Mouse (Mus musculus) intestine, embryonic 15.5 days (tissue): ENCODE results near the gene Ralbp1. TPM values are rescaled to one million over a fixed set of nuclear protein-coding genes. Genes with fewer than 3 reads are reported as not detected.
A peak's percentile ranks its signal among the peaks of the same experiment; 100 is the strongest.

ENCODE experiments used
- ATAC-seq: fragments of 200-750 bp; cut with Nextera tagmentation; 2 replicates; pipeline ENCODE4 v1.8.0; 2017; ENCODE audit warnings: moderate TSS enrichment, moderate library complexity
- H3K27ac ChIP-seq: fragments of 300-500 bp; sonication (generic); 2 replicates; pipeline ENCODE4 v1.5.1; 2015; ENCODE audit warnings: mild to moderate bottlenecking, inconsistent platforms
- H3K27me3 ChIP-seq: fragments of 300-500 bp; sonication (generic); replicated peaks from 2 replicates; pipeline ENCODE4 v1.6.1; 2015; ENCODE audit warnings: inconsistent platforms
- H3K36me3 ChIP-seq: fragments of 300-500 bp; sonication (generic); 2 replicates; pipeline ENCODE4 v1.6.1; 2015; ENCODE audit warnings: inconsistent platforms
- H3K4me1 ChIP-seq: fragments of 300-500 bp; sonication (generic); replicated peaks from 2 replicates; pipeline ENCODE4 v1.6.1; 2015; ENCODE audit warnings: inconsistent platforms
- H3K4me2 ChIP-seq: fragments of 300-500 bp; sonication (generic); replicated peaks from 2 replicates; pipeline ENCODE4 v1.6.1; 2015; ENCODE audit warnings: mild to moderate bottlenecking, inconsistent platforms
- H3K4me3 ChIP-seq: fragments of 300-500 bp; sonication (generic); replicated peaks from 2 replicates; pipeline ENCODE4 v1.5.1; 2015; ENCODE audit warnings: inconsistent platforms
- H3K9ac ChIP-seq: fragments of 300-500 bp; sonication (generic); 2 replicates; pipeline ENCODE4 v1.6.1; 2015; ENCODE audit warnings: inconsistent platforms
- H3K9me3 ChIP-seq: fragments of 300-500 bp; sonication (generic); 2 replicates; pipeline ENCODE4 v1.6.1; 2016; ENCODE audit warnings: inconsistent platforms
- WGBS: fragments of 180-500 bp; shearing (Covaris S2); methylation state at CpG from one replicate; pipeline ENCODE4 v1.1.7; 2015; 5-methylcytosine and 5-hydroxymethylcytosine counted together
- polyA plus RNA-seq: library from polyadenylated mRNA; unstranded; fragments of >200 nt; fragmentation: Nextera tagmentation; extraction: Ambion mirVana; gene quantifications from 2 replicates; pipeline ENCODE4 v1.2.1, GENCODE M21; 2015

The Ralbp1 gene
- 64.3 and 74.9 TPM in 2 replicates for polyA plus RNA-seq

DNA sequence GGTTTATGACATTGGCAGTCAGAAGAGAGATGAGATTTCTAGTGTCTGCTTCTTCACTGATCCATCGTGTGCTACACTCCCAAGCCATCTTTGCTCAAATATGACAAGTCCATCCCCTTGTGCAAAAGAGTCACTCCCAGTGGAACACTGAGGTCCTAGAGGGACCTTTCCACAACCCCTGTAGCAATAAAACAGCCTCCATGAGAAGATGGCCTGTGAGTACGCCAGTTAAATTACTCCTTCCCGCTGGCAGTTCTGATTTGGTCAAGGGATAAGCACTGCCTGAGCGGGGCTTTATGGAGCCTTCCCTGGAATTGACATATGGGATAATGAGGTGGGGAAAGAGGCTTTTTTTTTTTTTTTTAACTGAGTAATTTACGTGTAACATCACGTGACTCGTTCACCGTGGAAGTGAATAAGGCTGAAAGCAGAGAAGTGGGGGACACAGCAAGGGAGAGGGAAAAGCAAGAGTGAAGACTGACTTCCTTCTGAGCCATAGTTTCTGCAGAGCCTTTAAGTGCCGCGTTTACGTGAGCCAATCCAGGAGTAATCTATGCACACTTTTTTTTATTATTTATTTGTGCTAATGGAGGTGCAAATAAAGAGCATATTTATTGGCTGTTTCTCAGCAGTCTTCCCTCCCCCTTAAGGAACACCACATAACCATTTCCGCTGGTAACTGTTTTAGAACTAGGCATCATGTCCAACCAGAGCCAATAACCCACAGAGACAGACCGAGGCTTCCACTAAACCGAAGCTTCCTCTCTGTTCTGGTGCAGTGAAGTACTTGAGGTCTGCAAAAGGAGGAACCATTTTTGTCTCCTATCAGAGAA is at the start of gene Ralbp1:
TSS of gene Ralbp1 (minus strand) at position 102 of the 833 bp plus-strand sequence.
- Histone ChIP-seq H3K36me3 (no peaks in the 10 kb centered on the region), H3K4me2 (peak within 1 kb of the TSS; percentile 91), H3K4me1 (peaks cover 8% of the 10 kb centered on the region), H3K9me3 (no peaks in the 10 kb centered on the region), H3K27me3 (no peaks in the 10 kb centered on the region), H3K9ac (peak within 1 kb of the TSS; percentile 83), H3K4me3 (peak within 1 kb of the TSS; percentile 86), H3K27ac (peak within 1 kb of the TSS; percentile 96)
- WGBS, result 5% methylated on average over 14 of the region's 14 CpGs
- no peak for ATAC-seq

DNA sequence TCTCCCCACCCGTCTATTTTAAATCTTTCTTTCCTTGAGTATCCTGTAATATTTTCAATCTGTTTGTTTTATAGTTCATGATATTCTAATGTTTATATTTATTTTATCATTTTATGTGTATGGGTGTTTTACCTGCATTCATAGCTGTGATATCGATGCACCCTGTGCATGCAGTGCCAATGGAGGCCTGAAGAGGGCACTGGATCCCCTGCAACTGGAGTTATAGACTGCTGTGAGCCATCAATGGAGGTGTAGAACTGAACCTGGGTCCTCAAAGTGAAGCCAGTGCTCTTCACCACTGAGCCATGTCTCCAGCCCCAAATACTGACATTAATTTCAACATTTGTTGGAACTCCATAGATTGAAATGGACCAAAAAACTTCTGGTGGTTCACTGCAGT is 48.1 kb upstream of the Ralbp1 start:
- Histone ChIP-seq H3K27me3 (no peaks in the 10 kb centered on the region), H3K9me3 (no peaks in the 10 kb centered on the region), H3K4me3 (no peak overlapping the region), H3K27ac (no peak overlapping the region), H3K4me1 (peaks cover 10% of the 10 kb centered on the region), H3K36me3 (peaks cover 11% of the 10 kb centered on the region; the same call in 1 of the 2 replicates), H3K4me2 (no peak overlapping the region), H3K9ac (no peak overlapping the region)
- WGBS, result 92% methylated on average over 2 of the region's 2 CpGs
- ATAC-seq, result no peak

DNA sequence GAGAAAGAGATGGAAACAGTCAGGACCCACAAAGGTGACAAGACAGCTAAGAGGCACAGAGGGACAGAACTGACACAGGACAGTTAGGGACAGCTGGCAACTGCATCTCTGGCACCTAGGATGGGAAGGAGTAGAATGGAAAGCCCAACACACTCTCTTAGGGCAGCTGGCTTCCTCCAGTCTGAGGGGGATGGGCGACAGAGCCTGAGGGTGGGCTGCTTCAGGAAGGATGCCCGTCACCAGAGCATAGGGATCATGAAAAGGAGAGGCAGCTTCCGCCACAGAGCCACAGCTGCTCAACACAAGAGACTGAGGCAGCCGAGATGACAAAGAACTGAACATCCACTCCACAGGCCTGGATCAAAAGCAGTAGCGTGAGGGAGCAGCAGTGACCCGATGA is 45.9 kb upstream of the Ralbp1 start:
- H3K27me3 ChIP-seq, result no peaks in the 10 kb centered on the region
- 70% methylated on average over 6 of the region's 6 CpGs for WGBS
- H3K27ac ChIP-seq, result 0 out of 2 replicates have a peak overlapping the region, but pooled peaks have one; percentile 14
- no peak overlapping the region for H3K4me2 ChIP-seq
- H3K4me1 ChIP-seq, result peaks cover 10% of the 10 kb centered on the region
- ATAC-seq, result peak; percentile 17; the same call in 1 of the 2 replicates
- H3K36me3 ChIP-seq, result peaks cover 7% of the 10 kb centered on the region; the same call in 1 of the 2 replicates
- H3K9ac ChIP-seq, result no peak overlapping the region
- H3K9me3 ChIP-seq, result no peaks in the 10 kb centered on the region
- H3K4me3 ChIP-seq, result no peak overlapping the region

DNA sequence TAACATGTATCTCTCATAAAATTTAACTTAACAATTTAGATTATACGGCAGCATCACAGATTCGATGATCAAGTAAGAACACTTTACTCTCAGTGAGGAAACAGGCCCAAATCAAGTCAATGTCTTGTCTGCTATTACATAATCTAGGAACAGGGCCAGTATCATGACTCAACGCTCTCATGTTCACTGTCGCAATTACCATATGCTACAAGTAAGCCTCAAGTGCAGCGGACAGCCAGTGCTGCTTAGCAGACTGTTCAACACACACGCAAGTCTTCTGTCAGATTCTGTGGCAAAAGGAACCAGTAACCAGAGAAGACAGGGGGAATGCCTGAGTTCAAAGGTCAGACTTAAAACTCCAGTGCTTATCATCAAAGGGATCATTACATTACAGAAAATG is 45.4 kb upstream of the Ralbp1 start:
- peak; percentile 60; the same call in 1 of the 2 replicates for ATAC-seq
- Histone ChIP-seq H3K4me3 (no peak overlapping the region), H3K4me1 (peaks cover 10% of the 10 kb centered on the region), H3K36me3 (peaks cover 7% of the 10 kb centered on the region; the same call in 1 of the 2 replicates), H3K9me3 (no peaks in the 10 kb centered on the region), H3K4me2 (no peak overlapping the region), H3K9ac (no peak overlapping the region), H3K27me3 (no peaks in the 10 kb centered on the region), H3K27ac (0 out of 2 replicates have a peak overlapping the region, but pooled peaks have one; percentile 14)
- 59% methylated on average over 6 of the region's 6 CpGs for WGBS

DNA sequence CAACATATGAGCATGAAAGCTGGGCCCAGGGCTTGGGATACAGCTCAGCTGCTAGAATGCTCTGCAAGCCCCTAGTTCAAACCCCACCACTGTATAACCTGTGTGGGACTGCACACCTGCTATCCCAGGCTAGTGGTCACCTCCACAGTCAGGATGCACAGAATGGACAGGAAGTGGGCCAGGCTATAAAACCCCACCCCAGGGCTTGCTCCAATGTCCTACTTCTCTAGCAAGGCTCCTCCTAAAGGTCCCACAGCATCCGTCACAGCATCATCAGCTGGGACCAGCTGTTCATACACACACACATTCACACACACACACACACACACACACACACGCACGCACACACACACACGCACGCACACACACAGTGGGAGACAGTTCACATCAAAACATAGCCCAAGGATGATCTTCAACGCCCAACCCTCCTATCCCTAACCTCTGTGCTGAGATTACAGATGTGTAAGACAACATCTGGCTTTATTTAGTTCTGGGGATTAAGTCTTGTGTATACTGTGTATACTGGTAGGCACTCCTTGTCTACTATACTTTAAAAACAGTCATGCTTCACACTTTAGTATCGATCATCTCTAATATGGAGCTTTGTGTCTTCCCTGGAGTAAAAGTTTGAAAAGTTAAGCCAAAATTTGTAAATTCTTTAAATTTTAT is 44.7 kb upstream of the Ralbp1 start:
- H3K36me3 ChIP-seq, result peaks cover 7% of the 10 kb centered on the region; the same call in 1 of the 2 replicates
- no peak overlapping the region for H3K4me2 ChIP-seq
- H3K27me3 ChIP-seq, result no peaks in the 10 kb centered on the region
- H3K4me1 ChIP-seq, result peaks cover 10% of the 10 kb centered on the region
- no peak overlapping the region for H3K9ac ChIP-seq
- 87% methylated on average over 7 of the region's 7 CpGs for WGBS
- no peaks in the 10 kb centered on the region for H3K9me3 ChIP-seq
- no peak for ATAC-seq
- no peak overlapping the region for H3K4me3 ChIP-seq
- H3K27ac ChIP-seq, result no peak overlapping the region

DNA sequence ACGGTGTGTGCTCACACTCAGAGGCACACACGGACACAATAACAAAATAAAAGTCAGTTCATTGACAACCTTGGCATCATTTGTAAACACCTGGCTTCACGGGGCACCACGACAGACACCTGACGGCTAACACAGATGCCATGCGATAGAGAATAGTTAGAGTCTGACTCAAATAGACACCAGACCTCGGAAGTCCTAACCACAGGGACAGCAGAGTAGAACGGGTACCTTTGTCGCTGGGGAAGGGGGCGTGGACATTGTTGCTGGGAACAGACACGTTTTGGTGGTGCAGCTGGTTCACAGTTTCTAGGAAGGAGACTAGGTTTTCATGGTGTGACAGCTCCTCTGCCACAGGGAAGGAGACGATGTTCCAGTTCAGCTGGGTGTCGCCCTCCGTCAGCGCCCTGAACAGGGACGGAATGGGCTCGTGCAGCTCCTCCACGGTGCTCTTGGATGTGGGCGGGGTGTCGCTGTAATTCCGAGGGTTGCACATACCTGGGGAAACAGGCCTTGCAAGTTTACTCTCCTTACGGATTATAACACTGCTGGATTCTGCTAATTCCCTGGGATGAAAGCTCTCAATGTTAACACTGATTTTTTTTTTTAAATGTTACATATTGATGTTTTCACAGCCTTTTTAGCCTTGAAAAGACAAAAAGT is 43.9 kb upstream of the Ralbp1 start:
- Histone ChIP-seq H3K27me3 (no peaks in the 10 kb centered on the region), H3K4me1 (peaks cover 10% of the 10 kb centered on the region), H3K4me2 (no peak overlapping the region), H3K36me3 (peaks cover 7% of the 10 kb centered on the region; the same call in 1 of the 2 replicates), H3K4me3 (no peak overlapping the region), H3K9ac (no peak overlapping the region), H3K9me3 (no peaks in the 10 kb centered on the region), H3K27ac (no peak overlapping the region)
- ATAC-seq, result peak; percentile 77
- WGBS, result 79% methylated on average over 22 of the region's 22 CpGs

DNA sequence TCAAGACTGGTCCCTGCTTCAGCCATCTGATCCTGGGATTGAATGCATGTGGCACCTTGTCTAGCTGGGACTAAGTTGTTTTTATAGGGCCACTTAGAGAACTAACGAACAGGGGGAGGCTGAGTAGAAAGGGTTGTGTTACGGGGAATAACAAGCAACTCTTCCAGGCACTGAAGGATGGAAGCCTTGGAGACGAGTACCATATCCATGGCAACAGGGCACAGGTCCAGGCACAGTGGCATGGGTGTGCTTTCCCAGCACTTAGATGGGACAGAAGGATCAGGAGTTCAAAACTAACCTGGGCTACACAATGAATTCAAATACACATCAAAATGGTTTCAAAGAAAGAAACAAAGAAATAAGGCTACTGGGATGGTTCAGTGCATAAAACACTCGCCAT is 41.5 kb upstream of the Ralbp1 start:
- WGBS, result 87% methylated on average over 4 of the region's 4 CpGs
- ATAC-seq, result no peak
- H3K4me2 ChIP-seq, result no peak overlapping the region
- H3K27me3 ChIP-seq, result no peaks in the 10 kb centered on the region
- no peaks in the 10 kb centered on the region for H3K9me3 ChIP-seq
- H3K27ac ChIP-seq, result no peak overlapping the region
- H3K36me3 ChIP-seq, result 0 out of 2 replicates have a peak, but pooled peaks cover 4% of the 10 kb centered on the region
- H3K9ac ChIP-seq, result no peak overlapping the region
- H3K4me3 ChIP-seq, result no peak overlapping the region
- peaks cover 10% of the 10 kb centered on the region for H3K4me1 ChIP-seq

DNA sequence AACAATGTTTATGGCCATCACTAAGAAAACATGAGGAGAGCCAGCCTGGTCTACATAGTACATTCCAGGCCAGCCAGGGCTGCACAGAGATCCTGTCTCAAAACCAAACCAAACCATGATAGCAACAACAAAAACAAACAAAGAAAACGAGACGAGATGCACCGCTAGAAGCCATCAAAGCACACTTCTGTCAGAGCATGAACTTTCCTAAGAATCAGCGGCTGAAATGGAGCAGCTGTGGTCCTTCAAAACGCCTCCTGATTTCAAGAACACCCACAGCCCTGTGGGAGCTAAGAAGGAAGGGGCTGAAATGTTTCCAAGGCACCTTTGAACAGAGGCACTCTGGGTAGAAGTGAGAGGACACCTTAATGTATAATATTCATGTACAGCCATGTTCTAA is 38.6 kb upstream of the Ralbp1 start:
- 0 out of 2 replicates have a peak, but pooled peaks cover 2% of the 10 kb centered on the region for H3K4me1 ChIP-seq
- H3K27ac ChIP-seq, result no peak overlapping the region
- H3K4me2 ChIP-seq, result no peak overlapping the region
- 0 out of 2 replicates have a peak, but pooled peaks cover 4% of the 10 kb centered on the region for H3K36me3 ChIP-seq
- no peaks in the 10 kb centered on the region for H3K9me3 ChIP-seq
- H3K27me3 ChIP-seq, result no peaks in the 10 kb centered on the region
- no peak for ATAC-seq
- 55% methylated on average over 5 of the region's 5 CpGs for WGBS
- no peak overlapping the region for H3K9ac ChIP-seq
- no peak overlapping the region for H3K4me3 ChIP-seq

DNA sequence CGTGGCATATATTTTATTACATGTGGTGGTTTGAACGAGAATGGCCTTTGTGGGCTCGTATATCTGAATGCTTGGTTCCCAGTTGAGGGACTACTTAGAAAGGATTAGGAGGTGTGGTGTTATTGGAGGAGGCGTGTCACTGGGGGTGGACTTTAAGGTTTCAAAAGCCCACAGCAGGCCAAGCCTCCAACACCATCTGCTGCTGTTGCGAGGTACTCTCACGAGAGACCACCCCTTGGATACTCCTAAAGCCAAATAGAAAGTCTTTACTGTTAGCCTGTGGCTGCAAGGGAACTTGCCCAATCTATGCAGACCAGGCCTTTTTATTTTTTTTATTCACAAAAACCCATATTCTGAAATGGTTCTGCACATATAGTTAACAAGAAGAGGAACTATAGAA is 36.4 kb upstream of the Ralbp1 start:
- Histone ChIP-seq H3K9ac (no peak overlapping the region), H3K36me3 (0 out of 2 replicates have a peak, but pooled peaks cover 4% of the 10 kb centered on the region), H3K4me3 (no peak overlapping the region), H3K9me3 (no peaks in the 10 kb centered on the region), H3K27ac (no peak overlapping the region), H3K4me2 (no peak overlapping the region), H3K27me3 (no peaks in the 10 kb centered on the region), H3K4me1 (0 out of 2 replicates have a peak, but pooled peaks cover 2% of the 10 kb centered on the region)
- no peak for ATAC-seq
- 90% methylated on average over 6 of the region's 6 CpGs for WGBS

DNA sequence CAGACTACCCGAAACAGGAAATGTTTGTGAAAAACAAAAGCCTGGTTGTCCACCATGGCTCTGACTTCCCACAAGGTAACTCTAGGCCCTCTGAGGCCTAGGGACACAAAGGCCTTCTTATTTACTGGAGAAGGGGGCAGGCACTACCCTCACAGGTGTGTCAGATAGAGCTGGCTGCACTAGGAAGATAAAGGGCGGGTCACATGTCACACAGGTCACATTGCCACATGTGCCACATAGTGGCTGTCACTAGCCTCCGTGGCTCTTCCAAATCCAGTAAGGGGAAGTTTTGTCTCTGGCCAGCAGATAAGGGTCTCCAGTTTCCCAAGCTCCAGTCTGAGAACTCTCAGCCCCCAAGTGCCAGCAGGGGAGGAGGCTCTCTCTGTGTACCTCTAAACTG is 33.6 kb upstream of the Ralbp1 start:
- 0 out of 2 replicates have a peak, but pooled peaks cover 6% of the 10 kb centered on the region for H3K4me1 ChIP-seq
- no peak overlapping the region for H3K9ac ChIP-seq
- ATAC-seq, result peak; percentile 34; the same call in 1 of the 2 replicates
- 61% methylated on average over 3 of the region's 3 CpGs for WGBS
- H3K4me2 ChIP-seq, result no peak overlapping the region
- no peaks in the 10 kb centered on the region for H3K9me3 ChIP-seq
- 0 out of 2 replicates have a peak, but pooled peaks cover 4% of the 10 kb centered on the region for H3K36me3 ChIP-seq
- H3K27ac ChIP-seq, result no peak overlapping the region
- H3K27me3 ChIP-seq, result no peaks in the 10 kb centered on the region
- no peak overlapping the region for H3K4me3 ChIP-seq

DNA sequence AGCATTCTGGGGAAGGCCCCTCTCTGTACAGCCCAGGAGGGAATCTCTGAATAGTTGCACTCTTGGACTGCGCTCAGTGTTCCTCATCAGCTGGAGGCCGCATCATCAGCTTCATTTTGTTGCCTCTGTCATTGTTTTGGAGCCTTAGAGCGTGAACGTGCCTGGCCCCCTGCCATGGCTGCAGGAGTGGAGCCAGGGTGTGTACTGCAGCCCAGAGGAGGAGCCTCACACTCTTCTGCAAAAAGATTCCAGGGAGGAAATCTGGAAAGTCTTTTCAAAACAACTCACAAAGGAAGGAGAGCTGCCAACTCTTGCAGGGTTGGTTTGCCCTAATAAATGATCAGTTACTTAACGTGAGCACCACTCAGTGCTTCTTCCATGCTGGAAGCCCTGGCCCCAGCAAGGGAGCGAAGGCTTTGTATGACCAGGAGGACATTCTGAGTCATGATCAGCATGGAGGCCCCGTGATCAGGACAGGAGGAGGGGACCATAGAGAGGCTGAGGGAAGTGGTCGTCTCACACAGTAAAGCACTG is 30.6 kb upstream of the Ralbp1 start:
- 37% methylated on average over 8 of the region's 8 CpGs for WGBS
- Histone ChIP-seq H3K9me3 (no peaks in the 10 kb centered on the region), H3K4me1 (0 out of 2 replicates have a peak, but pooled peaks cover 6% of the 10 kb centered on the region), H3K4me3 (no peak overlapping the region), H3K27me3 (no peaks in the 10 kb centered on the region), H3K36me3 (no peaks in the 10 kb centered on the region), H3K27ac (peak overlapping the region; percentile 93), H3K9ac (no peak overlapping the region), H3K4me2 (peak overlapping the region; percentile 30)
- ATAC-seq, result peak; percentile 90
